29 mouse cellular contexts compared by ENCODE assay signal in the genomic region with DNA sequence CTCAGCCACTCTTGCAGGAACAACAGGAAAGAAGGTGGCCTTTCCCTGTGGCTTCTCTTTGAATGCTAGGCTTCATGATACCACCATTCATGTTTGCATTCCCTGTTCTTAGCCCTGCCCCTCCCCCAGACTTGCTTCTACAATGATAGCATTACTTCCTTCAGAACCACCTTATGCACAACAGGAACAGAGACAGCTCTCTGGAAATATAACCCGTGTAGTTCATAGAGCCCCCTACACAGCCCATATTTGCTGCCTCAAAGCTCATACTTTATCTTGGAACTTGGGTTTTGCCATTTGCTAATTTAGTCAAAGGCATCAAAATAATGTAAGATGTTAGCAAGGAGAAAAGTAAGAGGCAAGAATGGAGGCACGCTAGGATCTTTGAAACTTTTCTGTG.
DNase-seq lines count a peak whose midpoint lies in the region; ATAC-seq and TF ChIP-seq lines count a peak whose summit lies in the region.
"Had no signal": no experiment of that assay in that cellular context is flagged by ENCODE, and none has a peak within 500 bp of the region (broad histone marks: within the 10 kb centered on the region; RNA-seq: fewer than 3 reads in every experiment).

No protein-coding gene starts in this region.

- H3K9ac ChIP-seq in heart, embryonic 12.5 days: no peak overlapping the region
- no peak overlapping the region for H3K9ac ChIP-seq in liver, embryonic 12.5 days
- H3K9ac ChIP-seq: embryonic facial prominence, embryonic 13.5 days; forebrain, embryonic 12.5 days; intestine, embryonic 15.5 days; midbrain, embryonic 13.5 days; neural tube, embryonic 12.5 days had no signal

- H3K4me1 ChIP-seq in heart, embryonic 12.5 days (replicated peaks): peaks cover 43% of the 10 kb centered on the region
- peaks cover 61% of the 10 kb centered on the region for H3K4me1 ChIP-seq in liver, embryonic 12.5 days
- H3K4me1 ChIP-seq in small intestine, adult 2 months (ENCODE audit: control insufficient read depth, insufficient read depth, insufficient read length, low read length): peaks cover 11% of the 10 kb centered on the region; the same call in 1 of the 2 replicates

- 33% methylated on average over 2 of the region's 2 CpGs for WGBS in heart, embryonic 12.5 days
- WGBS in liver, embryonic 12.5 days (ENCODE audit: insufficient replicate concordance): 24% methylated on average over 2 of the region's 2 CpGs
- WGBS in small intestine, adult 2 months: 61% methylated on average over 2 of the region's 2 CpGs

- no peak for TF ChIP-seq CTCF in small intestine, adult 2 months (IDR thresholded peaks at IDR 0.05; ENCODE audit: extremely low read depth, insufficient read length, insufficient replicate concordance, low read depth, low read length)

- intact Hi-C loops in heart, postnatal 36 days (cut with DNase I): no loop called here

- ATAC-seq in heart, embryonic 12.5 days (ENCODE audit: insufficient number of reproducible peaks, low FRiP score): no peak
- ATAC-seq in liver, embryonic 12.5 days: no peak
- ATAC-seq: activated CD4-positive, CD25-positive, alpha-beta regulatory T cell, adult 4 months; hindbrain, embryonic 16.5 days; intestine, embryonic 15.5 days; lung, postnatal 0 days; midbrain, embryonic 13.5 days had no signal

- no peaks in the 10 kb centered on the region for H3K27me3 ChIP-seq in heart, embryonic 12.5 days (replicated peaks)
- H3K27me3 ChIP-seq in liver, embryonic 12.5 days (replicated peaks): no peaks in the 10 kb centered on the region
- H3K27me3 ChIP-seq in small intestine, adult 2 months (ENCODE audit: control insufficient read depth, insufficient read depth, low read length): no peaks in the 10 kb centered on the region
- H3K27me3 ChIP-seq: CH12.LX; embryonic facial prominence, embryonic 13.5 days; intestine, embryonic 15.5 days; neural tube, embryonic 12.5 days had no signal

- H3K4me2 ChIP-seq in heart, embryonic 12.5 days: no peak overlapping the region
- H3K4me2 ChIP-seq in liver, embryonic 12.5 days: peak overlapping the region; percentile 91
- H3K4me2 ChIP-seq: embryonic facial prominence, embryonic 13.5 days; forebrain, embryonic 12.5 days; intestine, embryonic 15.5 days; midbrain, embryonic 13.5 days; neural tube, embryonic 12.5 days had no signal

- DNase-seq in heart, postnatal 36 days: no peak
- peak; percentile 40 for DNase-seq in thymus, postnatal 14 days
- DNase-seq in thymus, postnatal 0 days (ENCODE audit: low spot score): no peak
- DNase-seq in MN1 (ENCODE audit: low spot score): no peak
- no peak for DNase-seq in lung, postnatal 25 days (ENCODE audit: low spot score)
- DNase-seq: adrenal gland, postnatal 10 days; cerebellum, adult 18-20 months; cerebellum, postnatal 25 days; kidney, adult 8-10 months; kidney, postnatal 10 days; left cerebral cortex, postnatal 4 days; right cerebral cortex, postnatal 14 days; spleen, adult 18-20 months had no signal

- no peaks in the 10 kb centered on the region for H3K9me3 ChIP-seq in heart, embryonic 12.5 days (replicated peaks)
- no peaks in the 10 kb centered on the region for H3K9me3 ChIP-seq in liver, embryonic 12.5 days (replicated peaks)
- H3K9me3 ChIP-seq: embryonic facial prominence, embryonic 13.5 days; forebrain, embryonic 12.5 days; hindbrain, embryonic 10.5 days; intestine, embryonic 15.5 days; midbrain, embryonic 13.5 days; neural tube, embryonic 12.5 days had no signal

- peak overlapping the region; percentile 77 for H3K27ac ChIP-seq in heart, embryonic 12.5 days (ENCODE audit: poor library complexity, severe bottlenecking)
- peak overlapping the region; percentile 73; the same call in 1 of the 2 replicates for H3K27ac ChIP-seq in liver, embryonic 12.5 days
- H3K27ac ChIP-seq in small intestine, adult 2 months (ENCODE audit: insufficient read depth, low read depth, low read length): 0 out of 2 replicates have a peak overlapping the region, but pooled peaks have one; percentile 9
- H3K27ac ChIP-seq: forebrain, embryonic 12.5 days; hindbrain, embryonic 10.5 days; intestine, embryonic 15.5 days; left cerebral cortex, adult 2 months; midbrain, embryonic 13.5 days; neural tube, embryonic 12.5 days had no signal

- no peak overlapping the region for H3K4me3 ChIP-seq in heart, embryonic 12.5 days
- no peak overlapping the region for H3K4me3 ChIP-seq in liver, embryonic 12.5 days
- H3K4me3 ChIP-seq in small intestine, adult 2 months (ENCODE audit: low read depth, low read length): no peak overlapping the region
- H3K4me3 ChIP-seq: embryonic facial prominence, embryonic 13.5 days; erythroblast, embryonic 14.5 days; forebrain, embryonic 12.5 days; hindbrain, embryonic 10.5 days; intestine, embryonic 15.5 days; left cerebral cortex, adult 2 months; midbrain, embryonic 13.5 days; neural tube, embryonic 12.5 days had no signal

- no peaks in the 10 kb centered on the region for H3K36me3 ChIP-seq in heart, embryonic 12.5 days
- H3K36me3 ChIP-seq in liver, embryonic 12.5 days: no peaks in the 10 kb centered on the region
- no peaks in the 10 kb centered on the region for H3K36me3 ChIP-seq in small intestine, adult 2 months (ENCODE audit: control insufficient read depth, insufficient read depth, low read length)
- H3K36me3 ChIP-seq: embryonic facial prominence, embryonic 13.5 days; forebrain, embryonic 12.5 days; G1E; hindbrain, embryonic 10.5 days; intestine, embryonic 15.5 days; midbrain, embryonic 13.5 days; neural tube, embryonic 12.5 days had no signal

- no peak for TF ChIP-seq POLR2A in small intestine, adult 2 months (IDR thresholded peaks at IDR 0.05; ENCODE audit: low read depth, low read length)

Comparison
In these comparisons a context has a peak if more than half of its experiments do, and no peak if none do; other contexts are left out.
1. H3K27ac ChIP-seq: peak in every context shown above with its lines; median percentile 77 in heart, embryonic 12.5 days; 73 in liver, embryonic 12.5 days; 9 in small intestine, adult 2 months.